Mouse (Mus musculus): Measurements from ENCODE around the gene Tram1l1.
"Not testable (repeated sequence)": the region's sequence is repeated elsewhere in the genome, so short reads cannot be mapped to it uniquely, and the experiment has no call there.

Gene Tram1l1

DNA sequence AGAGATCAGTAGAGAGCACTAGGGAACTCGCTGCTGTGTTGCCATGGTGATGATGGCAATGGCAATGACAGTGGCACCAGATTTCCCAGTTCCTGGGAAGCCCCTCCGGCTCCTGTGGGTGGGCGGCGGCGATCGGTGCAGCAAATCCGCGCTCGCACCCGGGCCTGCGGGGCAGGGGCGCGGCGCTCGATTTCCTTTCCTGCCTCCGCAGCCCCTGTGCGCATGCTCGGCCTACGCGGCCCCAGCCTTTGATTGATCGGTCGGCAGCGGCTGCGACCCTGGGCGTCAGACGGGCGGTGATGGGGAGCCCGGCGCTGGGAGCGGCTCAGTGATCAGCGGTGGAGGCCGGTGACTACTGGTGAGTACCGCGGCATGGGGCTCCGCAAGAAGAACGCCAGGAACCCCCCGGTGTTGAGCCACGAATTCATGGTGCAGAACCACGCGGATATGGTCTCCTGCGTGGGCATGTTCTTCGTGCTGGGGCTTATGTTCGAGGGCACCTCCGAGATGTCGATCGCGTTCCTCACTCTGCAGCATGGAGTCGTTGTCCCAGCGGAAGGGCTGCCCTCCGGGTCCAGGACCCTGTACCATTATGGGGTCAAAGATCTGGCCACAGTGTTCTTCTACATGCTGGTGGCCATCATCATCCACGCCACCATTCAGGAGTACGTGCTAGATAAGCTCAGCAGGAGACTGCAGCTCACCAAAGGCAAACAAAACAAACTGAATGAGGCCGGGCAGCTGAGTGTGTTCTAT is at the start of gene Tram1l1:
Gene Tram1l1 (plus strand): TSS at position 35 of the 756 bp plus-strand sequence.
- peak; percentile 34 for DNase-seq

- no peak for DNase-seq
Measured at GRCm38 (mm10) chr3:124271229-124271628, 49.4 kb upstream of the Tram1l1 start.

GRCm38 (mm10) chr3:124271668-124272067 is 49.0 kb upstream of the Tram1l1 start:
- DNase-seq, result no peak

DNA sequence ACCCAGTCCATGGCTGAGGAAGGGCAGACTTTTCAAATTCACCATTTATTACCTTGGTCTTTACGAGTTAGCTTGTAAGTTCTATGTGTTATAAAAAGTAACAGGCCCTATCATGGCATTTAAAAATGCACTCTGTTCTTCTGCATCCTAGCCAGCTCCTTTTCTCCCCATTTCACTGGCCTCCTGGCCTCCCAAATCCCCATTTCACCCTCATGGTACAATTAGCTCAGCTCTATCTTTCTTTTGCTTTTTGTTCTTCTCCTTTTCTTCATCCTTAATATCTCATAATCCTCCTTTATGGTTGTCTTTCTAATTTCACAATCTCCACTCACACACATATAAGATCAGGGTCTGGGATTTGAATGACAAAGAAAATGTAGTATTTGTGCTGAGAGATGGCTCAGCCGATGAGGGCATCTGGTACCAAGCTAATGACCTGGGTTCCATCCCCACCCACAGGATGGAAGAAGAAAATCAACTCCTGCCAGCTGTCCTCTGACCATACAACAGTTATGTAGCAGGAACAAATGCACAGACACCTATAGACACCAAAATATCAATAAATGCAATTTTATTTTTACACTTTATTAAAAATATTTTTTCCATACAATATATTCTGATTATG is 48.1 kb upstream of the Tram1l1 start:
- DNase-seq, result no peak

GRCm38 (mm10) chr3:124274928-124275609 is 45.6 kb upstream of the Tram1l1 start:
- peak; percentile 20 for DNase-seq

DNA sequence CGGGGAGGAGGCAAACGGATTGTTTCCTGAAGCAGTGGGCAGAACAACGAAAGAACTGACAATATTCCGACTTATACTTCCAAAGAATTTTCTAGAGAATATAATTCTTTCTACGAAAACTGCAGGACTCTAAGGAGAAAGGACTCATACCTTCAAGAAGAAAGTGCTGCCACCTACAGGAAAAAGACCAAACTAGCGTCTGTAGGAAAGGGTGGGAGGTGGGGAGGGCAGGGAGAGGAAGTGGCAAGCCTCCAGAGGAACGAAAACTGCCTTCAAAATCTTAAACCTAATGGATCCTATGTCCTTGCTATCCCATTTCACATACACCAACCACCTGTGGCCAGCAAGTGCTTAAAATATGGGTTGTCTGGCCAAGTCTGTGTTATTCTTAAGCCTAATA is 31.7 kb upstream of the Tram1l1 start:
- not testable (repeated sequence) for DNase-seq

DNA sequence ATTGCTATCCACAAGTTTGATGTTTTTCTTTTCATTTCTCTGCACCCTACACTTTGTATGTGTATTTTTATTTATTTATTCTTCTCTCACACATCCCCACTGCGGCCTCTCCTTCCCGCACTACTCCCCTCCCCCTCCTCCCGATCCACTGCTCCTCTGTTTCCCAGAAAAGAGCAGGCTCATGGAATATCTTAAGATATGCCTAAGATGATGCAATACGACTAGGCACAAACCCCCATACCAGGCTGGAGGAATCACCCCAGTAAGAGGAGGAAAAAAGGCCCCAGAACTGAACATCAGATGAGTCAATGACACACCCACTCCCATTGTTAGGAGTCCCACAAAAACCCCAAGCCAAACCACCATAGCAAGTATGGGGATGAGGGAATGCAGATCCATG is 1.4 kb upstream of the Tram1l1 start:
- no peak for DNase-seq

DNA sequence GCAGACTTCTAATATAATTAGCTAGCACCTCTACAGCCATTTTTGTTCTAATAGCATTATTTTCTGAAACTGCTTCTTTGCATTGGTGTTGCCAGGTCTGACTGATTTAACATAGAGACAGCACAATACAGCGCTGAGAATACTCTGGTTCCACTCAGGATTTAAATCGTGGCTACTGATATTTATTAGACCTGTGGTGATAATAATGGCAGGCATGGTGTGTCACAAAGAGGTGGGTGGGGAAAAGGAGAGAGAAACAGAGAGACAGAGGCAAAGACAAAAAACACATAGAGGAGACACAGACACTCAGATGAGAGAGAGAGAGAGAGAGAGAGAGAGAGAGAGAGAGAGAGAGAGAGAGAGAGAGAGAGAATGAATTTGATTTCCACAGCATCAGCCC is 257 bp upstream of the Tram1l1 start:
- no peak for DNase-seq

GRCm38 (mm10) chr3:124346445-124346844 is 25.8 kb downstream of the Tram1l1 start:
- no peak for DNase-seq

- no peak for DNase-seq
Measured at GRCm38 (mm10) chr3:124357533-124357932, 36.9 kb downstream of the Tram1l1 start.

DNA sequence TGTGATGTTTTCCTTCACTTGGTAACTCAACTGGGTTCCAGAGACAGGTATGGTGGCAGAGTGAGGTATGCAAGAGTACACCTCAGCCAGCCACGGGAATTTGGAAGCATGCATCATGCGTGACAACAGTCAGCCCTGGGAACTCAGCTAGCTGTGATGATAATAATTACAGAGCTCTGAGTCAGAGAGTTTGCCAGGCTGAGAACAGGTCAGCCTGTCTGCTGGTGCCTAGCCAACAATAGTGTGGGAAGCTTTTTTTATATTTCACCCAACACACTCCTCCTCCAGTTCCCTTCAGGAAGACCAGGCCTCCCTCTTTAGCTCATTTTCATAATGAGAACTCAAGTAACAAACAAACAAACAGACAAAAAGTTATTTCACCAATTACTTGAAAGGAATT is 51.4 kb downstream of the Tram1l1 start:
- DNase-seq, result no peak

Measured in thymus, postnatal 4 days (tissue).